ENCODE assay signal across 19 mouse cellular contexts in genomic region chr11:84361551-84361950, GRCm38 (mm10).
DNase-seq lines count a peak whose midpoint lies in the region; ATAC-seq lines count a peak whose summit lies in the region.
"Had no signal": no experiment of that assay in that cellular context is flagged by ENCODE, and none has a peak within 500 bp of the region (broad histone marks: within the 10 kb centered on the region; RNA-seq: fewer than 3 reads in every experiment).

No protein-coding gene starts in this region.

- H3K9me3 ChIP-seq in kidney, embryonic 15.5 days (replicated peaks): no peaks in the 10 kb centered on the region
- H3K9me3 ChIP-seq in midbrain, embryonic 14.5 days (ENCODE audit: control insufficient read depth, low read length): no peaks in the 10 kb centered on the region
- no peaks in the 10 kb centered on the region for H3K9me3 ChIP-seq in midbrain, embryonic 11.5 days (ENCODE audit: control insufficient read depth, low read length)
- no peaks in the 10 kb centered on the region for H3K9me3 ChIP-seq in neural tube, embryonic 14.5 days (ENCODE audit: control insufficient read depth, low read length)
- H3K9me3 ChIP-seq: forebrain, embryonic 13.5 days; limb, embryonic 13.5 days; liver, embryonic 13.5 days had no signal

- DNase-seq in kidney, adult 11 months: peak; percentile 15
- no peak for DNase-seq in midbrain, embryonic 14.5 days
- DNase-seq in midbrain, embryonic 11.5 days (ENCODE audit: low spot score, missing footprints): no peak
- peak; percentile 81 for DNase-seq in kidney, postnatal 10 days
- DNase-seq in cerebellum, postnatal 10 days: no peak
- no peak for DNase-seq in ovary, postnatal 10 days (ENCODE audit: low spot score)
- DNase-seq: adrenal gland, postnatal 25 days; cerebellum, adult 8-10 months; heart, postnatal 4 days; liver, embryonic 13.5 days; lung, adult 2 months; lung, postnatal 14 days; thymus, adult 2 months had no signal

- no peak overlapping the region for H3K27ac ChIP-seq in kidney, embryonic 15.5 days
- H3K27ac ChIP-seq in midbrain, embryonic 14.5 days (replicated peaks; ENCODE audit: low read depth, low read length): 0 out of 2 replicates have a peak overlapping the region, but pooled peaks have one; percentile 45
- H3K27ac ChIP-seq in midbrain, embryonic 11.5 days (ENCODE audit: low read depth, low read length): no peak overlapping the region
- peak overlapping the region; percentile 52; the same call in 1 of the 2 replicates for H3K27ac ChIP-seq in neural tube, embryonic 14.5 days (ENCODE audit: low read depth, low read length)
- H3K27ac ChIP-seq: forebrain, embryonic 13.5 days; limb, embryonic 13.5 days; liver, embryonic 13.5 days; stomach, postnatal 0 days had no signal

- no peaks in the 10 kb centered on the region for H3K27me3 ChIP-seq in kidney, embryonic 15.5 days
- H3K27me3 ChIP-seq in midbrain, embryonic 14.5 days (ENCODE audit: control insufficient read depth, insufficient read depth, low read length): no peaks in the 10 kb centered on the region
- no peaks in the 10 kb centered on the region for H3K27me3 ChIP-seq in midbrain, embryonic 11.5 days (ENCODE audit: control insufficient read depth, insufficient read depth, low read length)
- H3K27me3 ChIP-seq in neural tube, embryonic 14.5 days (ENCODE audit: control insufficient read depth, insufficient read depth, low read length): no peaks in the 10 kb centered on the region
- H3K27me3 ChIP-seq: forebrain, embryonic 13.5 days; limb, embryonic 13.5 days; liver, embryonic 13.5 days had no signal

- peaks cover 13% of the 10 kb centered on the region; the same call in 1 of the 2 replicates for H3K36me3 ChIP-seq in kidney, embryonic 15.5 days
- H3K36me3 ChIP-seq in midbrain, embryonic 14.5 days (ENCODE audit: control insufficient read depth, insufficient read depth, low read length): peaks cover 9% of the 10 kb centered on the region; the same call in 1 of the 2 replicates
- H3K36me3 ChIP-seq in midbrain, embryonic 11.5 days (ENCODE audit: control insufficient read depth, insufficient read depth, low read length): no peaks in the 10 kb centered on the region
- H3K36me3 ChIP-seq in neural tube, embryonic 14.5 days (ENCODE audit: control insufficient read depth, insufficient read depth, low read length): no peaks in the 10 kb centered on the region

- no peak overlapping the region for H3K4me2 ChIP-seq in kidney, embryonic 15.5 days
- H3K4me2 ChIP-seq in midbrain, embryonic 14.5 days (ENCODE audit: low read length): no peak overlapping the region
- no peak overlapping the region for H3K4me2 ChIP-seq in midbrain, embryonic 11.5 days
- H3K4me2 ChIP-seq in neural tube, embryonic 14.5 days (ENCODE audit: low read depth, low read length): no peak overlapping the region
- H3K4me2 ChIP-seq: forebrain, embryonic 13.5 days; limb, embryonic 13.5 days; liver, embryonic 13.5 days had no signal

- 40% methylated on average over 5 of the region's 5 CpGs for WGBS in kidney, embryonic 15.5 days
- WGBS in midbrain, embryonic 14.5 days: 86% methylated on average over 5 of the region's 5 CpGs
- 92% methylated on average over 5 of the region's 5 CpGs for WGBS in midbrain, embryonic 11.5 days
- 35% methylated on average over 5 of the region's 5 CpGs for WGBS in neural tube, embryonic 14.5 days

- no peak for ATAC-seq in kidney, embryonic 15.5 days (replicated peaks; ENCODE audit: low FRiP score)
- no peak for ATAC-seq in midbrain, embryonic 14.5 days (ENCODE audit: low FRiP score, low TSS enrichment)
- no peak for ATAC-seq in midbrain, embryonic 11.5 days (ENCODE audit: low FRiP score)
- no peak for ATAC-seq in neural tube, embryonic 14.5 days (ENCODE audit: low read depth)
- ATAC-seq: forebrain, embryonic 13.5 days; inflammation-experienced regulatory T-cells, adult 6 months had no signal

- no peak overlapping the region for H3K4me3 ChIP-seq in kidney, embryonic 15.5 days (replicated peaks)
- no peak overlapping the region for H3K4me3 ChIP-seq in midbrain, embryonic 14.5 days (replicated peaks; ENCODE audit: low read depth, low read length)
- H3K4me3 ChIP-seq in midbrain, embryonic 11.5 days (ENCODE audit: low read depth, low read length): no peak overlapping the region
- H3K4me3 ChIP-seq in neural tube, embryonic 14.5 days (ENCODE audit: low read depth, low read length): no peak overlapping the region
- H3K4me3 ChIP-seq: forebrain, embryonic 13.5 days; limb, embryonic 13.5 days; liver, embryonic 13.5 days had no signal

- H3K4me1 ChIP-seq in kidney, embryonic 15.5 days: peaks cover 20% of the 10 kb centered on the region
- peaks cover 31% of the 10 kb centered on the region for H3K4me1 ChIP-seq in midbrain, embryonic 14.5 days (ENCODE audit: control insufficient read depth, insufficient read depth, low read length)
- peaks cover 12% of the 10 kb centered on the region for H3K4me1 ChIP-seq in midbrain, embryonic 11.5 days (ENCODE audit: control insufficient read depth, insufficient read depth, low read length)
- peaks cover 26% of the 10 kb centered on the region for H3K4me1 ChIP-seq in neural tube, embryonic 14.5 days (ENCODE audit: control insufficient read depth, insufficient read depth, low read length)
- H3K4me1 ChIP-seq: liver, embryonic 13.5 days had no signal

- H3K9ac ChIP-seq in kidney, embryonic 15.5 days: no peak overlapping the region
- H3K9ac ChIP-seq in midbrain, embryonic 14.5 days (replicated peaks; ENCODE audit: low read length): no peak overlapping the region
- no peak overlapping the region for H3K9ac ChIP-seq in midbrain, embryonic 11.5 days (ENCODE audit: low read length)
- H3K9ac ChIP-seq in neural tube, embryonic 14.5 days (replicated peaks; ENCODE audit: low read depth, low read length): no peak overlapping the region
- H3K9ac ChIP-seq: forebrain, embryonic 13.5 days; limb, embryonic 13.5 days; liver, embryonic 13.5 days had no signal

Comparison
In these comparisons a context has a peak if more than half of its experiments do, and no peak if none do; other contexts are left out.
1. H3K27ac ChIP-seq: peak in midbrain, embryonic 14.5 days (single experiment) and neural tube, embryonic 14.5 days (single experiment); none in kidney, embryonic 15.5 days (single experiment) and midbrain, embryonic 11.5 days (single experiment).
2. DNase-seq: peak in kidney, adult 11 months (single experiment) and kidney, postnatal 10 days (single experiment); none in midbrain, embryonic 14.5 days (single experiment), midbrain, embryonic 11.5 days (single experiment), cerebellum, postnatal 10 days (0 of 2) and ovary, postnatal 10 days (single experiment).